Mouse (Mus musculus): ENCODE data around the gene Arpc2.

Gene Arpc2

DNA sequence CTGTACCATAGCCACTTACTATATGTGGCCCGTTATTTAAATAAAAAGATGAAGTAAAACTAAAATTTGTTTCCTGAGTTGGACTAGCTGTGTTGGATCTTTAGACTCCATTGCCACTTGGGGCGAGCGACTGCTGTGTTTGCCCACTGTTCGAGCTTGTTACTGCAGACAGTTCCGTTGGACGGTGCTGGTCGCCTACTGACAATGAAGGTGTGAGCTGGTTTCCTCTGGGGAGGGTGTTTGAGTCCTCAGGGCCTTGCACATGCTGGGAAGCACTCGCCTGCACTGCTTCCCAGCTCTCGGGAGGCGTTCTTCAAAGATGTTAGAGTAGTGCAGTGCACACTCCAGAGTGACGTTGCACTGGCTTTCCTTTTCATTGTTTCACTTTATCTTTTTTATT, 3.7 kb downstream of the Arpc2 start:
- no peak for DNase-seq

DNA sequence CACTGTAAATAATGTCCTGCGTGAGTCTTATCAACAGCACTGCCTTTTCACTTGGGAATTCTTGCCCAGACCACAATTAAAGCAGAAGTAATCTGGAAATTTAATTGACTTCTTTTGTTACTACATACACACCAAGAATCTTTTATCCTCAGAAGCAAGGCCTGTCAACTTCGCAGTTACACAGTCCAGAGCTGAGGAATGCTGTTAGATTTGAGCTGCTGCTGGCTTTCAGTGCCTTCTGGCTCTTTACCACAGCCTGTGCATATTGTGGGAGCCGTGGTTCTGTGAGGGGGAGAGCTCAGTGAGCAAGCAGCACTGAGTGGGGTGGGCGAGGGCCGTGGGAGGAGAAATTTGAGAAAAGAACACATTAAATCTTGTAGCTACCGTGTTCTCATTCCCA, 4.4 kb downstream of the Arpc2 start:
- DNase-seq: no peak

DNA sequence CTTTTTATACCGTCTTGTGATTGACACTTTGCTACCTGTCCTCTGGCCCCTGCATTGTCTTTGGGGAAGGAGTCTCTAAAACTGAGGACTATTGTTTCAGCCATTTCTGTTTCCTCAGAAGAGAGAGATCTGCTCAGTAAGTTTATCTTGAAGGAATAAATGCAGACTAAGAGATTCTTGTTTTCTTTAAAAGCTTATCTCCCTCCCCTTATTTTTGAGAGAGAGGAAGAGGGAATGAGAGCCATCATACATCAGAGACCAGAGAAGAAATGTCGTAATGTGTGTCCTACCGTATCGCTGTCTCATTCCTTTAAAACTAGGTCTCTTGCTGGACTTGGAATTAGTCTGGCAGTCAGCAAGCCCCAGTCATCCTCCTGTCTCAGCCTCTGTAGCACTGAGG, 4.9 kb downstream of the Arpc2 start:
- no peak for DNase-seq

DNA sequence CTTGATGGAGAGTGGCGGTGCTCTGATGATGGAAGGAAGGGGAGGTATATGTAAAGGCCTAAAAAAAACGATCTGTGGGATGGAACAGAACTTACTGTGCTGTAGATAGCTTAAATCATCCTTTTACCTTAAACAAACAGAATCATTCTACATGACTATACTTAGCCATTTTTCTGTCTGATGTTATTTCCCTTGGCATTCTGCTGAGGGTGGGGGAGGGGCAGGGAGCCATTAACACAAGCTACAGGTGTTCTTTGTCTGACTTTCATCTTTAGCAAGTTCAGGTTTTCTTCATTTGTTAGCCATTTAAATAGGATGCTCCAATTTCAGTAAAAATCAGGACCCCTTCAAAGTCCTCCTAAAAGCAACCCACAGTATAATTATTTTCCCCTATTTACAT, 9.6 kb downstream of the Arpc2 start:
- DNase-seq: no peak

DNA sequence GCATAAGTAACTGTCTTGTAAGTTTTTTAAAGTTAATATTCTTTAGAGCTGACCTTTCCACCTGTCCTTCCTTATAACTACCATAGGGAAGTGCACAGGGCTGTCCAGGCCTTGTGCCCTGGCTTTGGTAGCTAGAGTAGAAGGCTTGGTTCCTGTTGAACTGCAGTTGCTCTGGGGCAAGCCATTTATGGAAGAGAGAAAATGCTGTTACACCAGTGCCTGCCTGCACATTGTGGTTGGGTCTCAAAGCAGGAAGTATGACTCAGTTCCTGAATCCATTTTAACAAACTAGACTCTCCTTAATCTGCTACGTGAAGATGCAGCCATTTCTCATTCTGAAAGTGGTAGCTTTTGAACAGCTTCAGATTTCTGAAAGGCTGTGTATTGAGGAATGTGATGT, 12.9 kb downstream of the Arpc2 start:
- peak; percentile 83 for DNase-seq

DNA sequence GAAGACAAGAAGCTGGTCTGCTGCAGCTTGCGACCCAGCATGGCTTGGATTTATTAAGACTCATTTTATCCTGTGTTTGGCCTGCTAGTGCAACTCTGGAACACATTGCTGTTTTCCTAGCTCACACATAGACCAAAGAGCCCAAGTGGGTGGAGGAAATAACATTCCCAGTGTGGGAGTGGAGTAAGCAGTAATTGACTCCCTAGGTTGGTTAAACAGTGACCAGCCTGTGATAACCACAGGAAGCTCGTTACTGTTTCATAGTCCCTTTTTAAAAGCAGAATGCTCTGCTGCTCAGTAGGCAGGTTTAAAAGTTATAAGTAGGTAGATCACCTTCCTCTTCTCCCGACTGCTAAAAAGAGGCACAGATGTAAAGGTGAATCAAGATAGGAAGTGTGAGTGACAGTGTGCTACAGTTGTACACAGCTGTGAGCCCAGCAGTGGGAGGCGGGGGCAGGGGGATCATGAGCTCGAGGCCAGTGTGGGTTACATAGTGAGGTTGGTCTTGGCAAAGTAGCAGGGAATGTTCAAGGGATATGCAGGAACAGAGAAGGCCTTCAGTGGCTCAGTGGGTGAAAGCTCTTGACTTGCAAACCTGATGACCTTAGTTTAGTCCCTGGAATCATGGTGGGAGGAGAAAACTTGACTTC, 13.6 kb downstream of the Arpc2 start:
- peak; percentile 54 for DNase-seq

DNA sequence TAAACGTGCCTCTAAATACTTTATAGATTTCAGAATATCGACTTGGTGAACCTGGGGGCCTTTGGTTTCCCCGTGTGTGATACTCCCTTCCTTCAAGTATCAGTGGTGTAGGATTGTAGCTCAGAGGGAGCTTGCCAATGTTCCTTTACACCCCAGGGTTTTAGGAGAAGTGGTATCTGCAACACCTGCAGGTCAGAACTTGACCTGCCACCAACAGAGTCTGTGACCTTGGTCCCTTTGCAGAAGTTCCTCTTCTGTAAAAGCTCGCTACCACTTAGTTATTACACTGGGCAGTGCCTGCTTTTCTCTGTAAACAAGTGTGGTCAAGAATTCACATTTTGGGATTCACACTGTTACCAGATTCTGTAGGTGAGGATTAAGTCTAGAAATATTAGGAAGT, 14.2 kb downstream of the Arpc2 start:
- no peak for DNase-seq

DNA sequence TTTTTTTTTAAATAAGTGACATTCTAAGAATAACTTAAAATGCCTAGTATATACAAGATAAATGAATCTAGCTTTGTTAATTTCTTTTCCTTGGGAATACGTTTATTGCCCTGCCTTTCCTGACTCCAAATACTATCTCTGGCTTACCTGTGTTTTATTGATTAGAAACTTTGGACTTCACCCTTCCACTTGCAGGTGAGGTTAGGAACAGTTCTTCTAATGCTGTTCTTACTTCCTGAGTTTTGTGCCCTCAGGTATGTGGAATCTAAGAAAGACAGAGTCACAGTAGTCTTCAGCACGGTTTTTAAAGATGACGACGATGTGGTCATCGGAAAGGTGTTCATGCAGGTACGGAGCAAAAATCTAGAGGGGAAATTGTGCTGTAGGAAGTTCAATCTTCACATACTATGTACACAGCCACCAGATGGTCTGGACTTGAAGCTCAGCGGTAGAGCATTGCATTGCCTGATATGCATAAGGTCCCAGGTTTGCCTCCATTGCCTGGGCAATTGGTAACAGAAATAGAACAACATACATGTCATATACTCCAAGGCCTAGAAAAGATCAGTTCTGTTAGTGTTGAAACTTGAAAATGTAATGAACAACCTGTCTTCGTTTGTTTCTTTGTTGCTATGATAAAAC, 19.9 kb downstream of the Arpc2 start:
- no peak for DNase-seq

DNA sequence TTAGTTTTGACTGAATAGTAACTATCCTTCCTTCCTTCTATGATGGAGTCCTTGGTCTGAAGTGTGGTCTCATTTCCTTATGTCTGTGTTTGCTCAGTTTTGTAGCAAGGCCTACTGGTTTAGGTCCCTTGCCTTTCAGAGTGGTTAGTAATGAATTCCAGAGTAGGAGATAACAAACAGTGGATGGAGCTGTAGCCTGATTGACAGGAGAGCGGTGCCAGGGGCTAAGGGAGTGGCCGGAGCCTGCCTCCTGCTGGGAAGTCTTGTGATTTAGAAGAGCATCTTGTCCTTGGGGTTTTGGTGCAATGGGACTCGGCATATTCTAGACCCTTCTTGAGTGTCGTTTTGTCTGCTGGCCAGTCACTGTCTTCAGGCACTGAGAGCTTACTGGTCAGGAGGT, 20.9 kb downstream of the Arpc2 start:
- no peak for DNase-seq

DNA sequence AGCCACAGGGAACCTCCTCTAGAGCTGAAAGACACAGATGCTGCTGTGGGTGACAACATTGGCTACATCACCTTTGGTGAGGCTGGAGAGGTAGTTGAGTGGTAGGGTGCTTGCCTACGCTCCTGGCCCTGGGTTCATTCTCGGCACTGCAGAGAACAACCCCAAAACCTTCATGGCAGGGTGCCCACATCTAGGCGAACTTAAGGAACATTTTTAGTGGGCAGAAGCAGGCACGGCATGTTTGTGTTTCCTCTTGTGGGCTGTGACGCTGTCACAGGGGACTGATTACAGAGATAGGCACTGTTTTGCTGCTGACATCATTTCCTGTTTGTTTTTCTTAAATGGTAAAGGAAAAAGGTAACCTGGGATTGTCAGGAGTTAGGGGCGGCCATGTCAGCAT, 26.6 kb downstream of the Arpc2 start:
- no peak for DNase-seq

DNA sequence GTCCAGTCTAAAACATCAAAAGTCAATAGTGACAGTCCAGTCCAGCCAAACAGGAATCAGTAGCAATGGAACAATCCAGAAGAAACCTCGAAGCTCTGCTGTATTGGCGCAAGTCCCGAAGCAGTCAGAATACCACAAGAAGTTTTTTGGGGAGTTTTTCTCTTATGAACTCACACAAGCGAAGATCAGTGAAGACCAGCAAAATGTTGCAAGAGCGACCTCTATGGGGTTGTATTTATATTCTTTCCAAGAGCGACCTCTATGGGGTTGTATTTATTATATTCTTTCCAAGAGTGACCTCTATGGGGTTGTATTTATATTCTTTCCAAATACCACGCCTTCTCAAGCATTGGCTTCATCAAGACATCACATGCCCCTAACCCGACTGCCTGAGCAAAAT, 32.9 kb downstream of the Arpc2 start:
- no peak for DNase-seq

DNA sequence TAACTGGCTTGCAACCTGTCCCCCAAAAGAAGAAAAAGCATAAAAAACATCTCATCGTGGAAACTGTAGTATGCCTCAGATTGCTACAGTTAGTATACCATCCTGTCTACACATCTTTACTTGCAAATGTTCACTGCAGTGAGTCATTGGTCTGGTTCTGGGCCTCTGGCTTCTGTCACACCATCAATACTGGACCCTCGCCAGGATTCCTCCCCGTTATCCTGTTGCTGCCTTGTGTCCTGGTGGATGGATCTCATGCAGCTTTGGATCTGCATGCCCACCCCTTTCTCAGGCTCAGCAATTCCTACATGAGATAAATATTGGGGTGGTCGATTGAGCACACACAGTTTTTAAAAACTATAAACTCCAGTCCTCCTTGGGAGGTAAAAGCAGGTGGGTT, 35.8 kb downstream of the Arpc2 start:
- DNase-seq: no peak

DNA sequence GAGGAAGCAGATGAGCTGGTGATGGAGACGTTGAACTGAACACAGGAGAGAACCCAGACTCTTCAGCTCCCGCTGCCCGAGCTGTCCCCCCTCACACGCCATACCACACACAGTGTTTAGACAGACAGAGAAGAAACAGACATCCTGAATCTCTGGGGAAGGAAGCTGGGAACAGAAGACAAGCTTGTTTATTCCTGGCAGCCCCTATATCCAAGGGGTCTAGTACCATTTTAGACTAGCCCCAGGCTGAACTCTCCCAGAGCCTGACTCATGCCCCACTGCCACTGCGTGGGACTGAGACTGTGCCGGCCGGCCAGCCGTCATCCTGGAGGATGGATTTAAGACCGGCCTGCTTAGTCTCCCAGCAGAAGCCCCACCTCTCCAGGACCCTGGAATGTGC, 39.1 kb downstream of the Arpc2 start:
- no peak for DNase-seq

DNA sequence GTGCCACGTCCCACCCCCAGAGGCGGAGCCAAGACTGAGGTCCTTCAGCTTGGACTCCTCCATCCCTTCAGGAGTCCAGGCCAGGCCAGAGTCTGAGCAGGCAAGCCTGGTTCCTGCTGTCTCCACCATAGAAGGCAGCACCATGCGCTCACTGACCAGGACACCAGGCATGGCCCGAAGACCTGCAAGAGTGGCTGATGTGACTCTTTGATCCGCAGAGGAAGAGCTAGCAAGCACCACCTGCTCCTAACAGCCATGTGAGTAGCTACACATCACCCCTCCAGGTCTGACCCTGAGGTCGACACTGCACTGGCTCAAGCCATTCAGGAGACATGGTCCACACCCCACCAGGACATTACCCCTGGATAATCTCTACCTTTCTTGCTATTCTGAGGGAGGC, 41.2 kb downstream of the Arpc2 start:
- DNase-seq: no peak

DNA sequence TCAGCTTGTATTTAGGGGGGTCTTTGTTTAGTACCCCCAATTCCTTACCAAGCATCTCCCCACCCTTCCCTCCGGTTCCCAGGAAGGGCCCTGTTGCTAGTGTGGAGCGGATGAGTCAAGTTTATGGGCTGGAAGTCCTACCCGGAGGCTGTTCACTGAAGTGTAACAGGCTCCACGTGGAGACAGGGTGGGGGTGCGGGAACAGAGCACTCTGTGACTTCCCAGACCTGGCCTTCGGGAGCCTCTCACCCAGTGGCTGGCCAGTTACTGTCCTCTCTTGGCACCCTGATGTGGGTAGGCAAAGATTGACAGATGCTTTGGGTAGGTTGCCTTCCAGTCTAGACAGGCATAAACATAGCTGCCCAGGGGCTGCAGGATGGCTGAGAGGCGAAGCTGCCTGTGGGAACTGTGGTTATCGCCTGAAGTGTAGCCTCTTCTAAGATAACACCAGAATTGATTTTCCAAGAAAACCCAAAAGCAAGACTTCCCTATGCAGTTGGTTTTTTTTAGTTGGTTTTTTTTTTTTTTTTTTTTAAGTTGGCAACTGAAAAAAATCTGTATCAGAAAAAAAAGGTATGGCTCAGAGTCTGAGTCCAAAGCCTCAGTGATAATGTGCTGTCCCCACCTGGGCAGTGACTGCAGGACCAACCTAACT, 42.1 kb downstream of the Arpc2 start:
- DNase-seq: no peak

DNA sequence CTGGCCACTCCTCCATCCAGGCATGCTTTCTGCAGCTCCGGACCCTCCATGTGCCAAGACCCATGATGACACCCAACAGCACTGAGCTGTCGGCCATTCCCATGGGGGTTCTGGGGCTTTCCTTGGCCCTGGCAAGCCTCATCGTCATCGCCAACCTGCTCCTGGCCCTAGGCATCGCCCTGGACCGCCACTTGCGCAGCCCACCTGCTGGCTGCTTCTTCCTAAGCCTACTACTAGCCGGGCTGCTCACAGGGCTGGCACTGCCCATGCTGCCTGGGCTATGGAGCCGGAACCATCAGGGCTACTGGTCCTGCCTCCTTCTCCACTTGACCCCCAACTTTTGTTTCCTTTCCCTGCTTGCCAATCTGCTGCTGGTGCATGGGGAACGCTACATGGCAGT, 42.7 kb downstream of the Arpc2 start, which contains the start of gene Gpbar1:
Gene Gpbar1 (plus strand): TSS at position 13 of the 400 bp plus-strand sequence.
- DNase-seq: no peak

DNA sequence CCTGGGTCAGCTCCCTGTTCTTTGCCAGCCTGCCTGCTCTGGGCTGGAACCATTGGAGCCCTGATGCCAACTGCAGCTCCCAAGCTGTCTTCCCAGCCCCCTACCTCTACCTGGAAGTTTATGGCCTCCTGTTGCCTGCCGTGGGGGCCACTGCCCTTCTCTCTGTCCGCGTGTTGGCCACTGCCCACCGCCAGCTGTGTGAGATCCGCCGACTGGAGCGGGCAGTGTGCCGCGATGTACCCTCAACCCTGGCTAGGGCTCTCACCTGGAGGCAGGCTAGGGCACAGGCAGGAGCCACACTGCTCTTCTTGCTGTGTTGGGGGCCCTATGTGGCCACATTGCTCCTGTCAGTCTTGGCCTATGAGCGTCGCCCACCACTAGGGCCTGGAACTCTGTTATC, 43.1 kb downstream of the Arpc2 start:
- DNase-seq: no peak

DNA sequence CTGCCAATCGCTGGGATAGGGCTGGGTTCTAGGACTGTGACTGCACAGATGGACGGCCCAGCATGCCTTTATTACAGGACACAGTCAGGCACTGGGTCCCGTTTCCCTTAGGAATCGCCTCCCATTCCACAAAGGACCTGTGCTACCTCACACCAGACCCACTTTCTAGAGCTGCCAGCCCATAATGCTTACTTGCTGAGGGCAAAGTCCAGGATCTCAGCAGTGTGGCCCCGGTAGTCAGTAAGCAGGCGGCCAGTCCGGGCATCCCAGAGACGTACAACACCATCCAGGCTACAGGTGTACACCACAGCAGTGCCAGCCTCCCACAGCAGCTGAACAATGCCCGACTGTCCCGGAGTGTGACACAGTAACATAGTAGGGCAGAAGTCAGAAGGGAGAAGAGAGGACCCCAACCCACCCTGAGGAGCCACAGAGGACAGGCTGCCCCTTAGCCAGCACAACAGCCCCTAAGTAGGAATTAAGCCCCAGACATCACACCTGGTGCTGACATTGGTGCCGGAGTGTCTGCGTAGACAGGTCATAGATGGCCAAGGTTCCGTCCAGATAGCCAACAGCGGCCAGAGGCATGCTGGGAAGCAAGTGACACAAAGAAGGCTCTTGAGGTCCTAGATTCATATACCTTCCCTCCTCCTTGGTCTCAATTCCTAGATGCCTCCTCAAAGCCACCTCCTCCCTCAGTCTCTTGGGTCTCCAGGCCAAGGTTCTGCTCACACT, 44.9 kb downstream of the Arpc2 start:
- no peak for DNase-seq

DNA sequence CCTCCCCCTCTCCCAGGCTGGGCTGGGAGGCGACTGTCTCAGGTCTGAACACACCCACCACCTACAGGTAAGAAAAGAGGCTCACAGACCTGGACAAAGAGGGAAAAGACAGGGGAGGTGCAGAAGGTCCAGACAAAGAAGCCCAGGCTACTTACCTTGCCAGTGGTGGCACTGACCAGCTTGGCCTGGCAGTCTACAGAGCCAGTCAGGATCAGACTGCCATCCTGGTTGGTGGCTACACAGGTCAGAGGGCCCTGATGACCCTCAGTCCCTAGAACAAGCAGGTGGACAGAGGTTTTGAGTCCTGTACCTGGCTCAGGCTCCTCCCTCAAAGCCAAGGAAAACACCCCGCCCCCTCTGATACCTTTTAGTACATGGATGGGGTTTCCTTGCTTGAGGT, 45.5 kb downstream of the Arpc2 start:
- DNase-seq: no peak

DNA sequence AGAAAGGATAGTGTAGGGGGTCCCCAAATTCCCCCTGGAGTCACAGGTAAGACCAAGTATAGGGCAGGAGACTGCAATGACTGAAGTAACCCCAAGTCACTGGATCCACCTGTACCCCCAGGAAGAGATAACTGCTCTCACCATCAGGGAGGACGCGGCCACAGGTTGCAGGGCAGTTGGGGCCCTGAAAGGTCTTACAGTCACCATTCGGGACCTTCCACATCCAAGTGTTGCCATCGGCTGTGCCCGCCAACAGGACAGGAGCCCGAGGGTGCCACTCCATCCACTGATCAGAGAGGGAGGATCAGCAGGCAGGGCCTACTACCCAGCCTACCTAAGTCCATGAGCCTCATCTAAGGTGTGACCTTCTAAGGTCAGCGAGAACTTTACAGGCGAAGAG, 46.0 kb downstream of the Arpc2 start:
- DNase-seq: no peak

DNA sequence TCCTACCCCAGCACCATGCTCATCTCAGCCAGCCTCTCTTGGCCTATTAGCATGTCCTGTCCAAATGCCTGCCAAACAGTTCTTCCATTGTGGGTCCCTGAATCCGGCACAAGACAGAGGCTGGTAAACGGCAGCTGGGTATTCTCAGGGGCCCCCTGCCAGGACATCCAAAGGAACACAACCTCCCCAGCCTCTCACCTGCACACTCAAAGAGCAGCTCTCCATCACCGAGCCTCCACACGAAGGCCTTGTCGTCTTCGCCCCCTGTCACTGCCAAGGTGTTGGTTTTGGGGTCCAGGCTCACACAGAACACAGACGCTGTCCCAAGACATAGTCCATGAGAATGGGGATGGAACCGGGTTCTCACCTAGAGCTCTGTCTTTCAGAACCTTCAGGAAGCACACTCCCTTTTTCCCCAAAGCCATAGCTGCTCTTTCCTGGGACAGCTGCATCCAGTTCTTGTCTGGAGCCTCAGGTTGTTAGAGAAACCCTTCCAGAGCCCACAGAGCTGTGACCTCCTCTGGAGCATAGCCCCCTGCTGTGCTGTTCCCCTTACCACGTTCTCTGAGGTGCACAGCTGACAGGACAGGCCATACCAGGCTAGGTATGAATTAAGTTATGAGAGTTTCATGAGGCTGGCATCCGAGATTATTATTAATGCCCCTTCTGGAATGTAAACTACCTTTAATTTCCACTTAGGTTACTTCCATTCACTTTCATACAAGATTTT, 47.2 kb downstream of the Arpc2 start:
- DNase-seq: no peak

DNA sequence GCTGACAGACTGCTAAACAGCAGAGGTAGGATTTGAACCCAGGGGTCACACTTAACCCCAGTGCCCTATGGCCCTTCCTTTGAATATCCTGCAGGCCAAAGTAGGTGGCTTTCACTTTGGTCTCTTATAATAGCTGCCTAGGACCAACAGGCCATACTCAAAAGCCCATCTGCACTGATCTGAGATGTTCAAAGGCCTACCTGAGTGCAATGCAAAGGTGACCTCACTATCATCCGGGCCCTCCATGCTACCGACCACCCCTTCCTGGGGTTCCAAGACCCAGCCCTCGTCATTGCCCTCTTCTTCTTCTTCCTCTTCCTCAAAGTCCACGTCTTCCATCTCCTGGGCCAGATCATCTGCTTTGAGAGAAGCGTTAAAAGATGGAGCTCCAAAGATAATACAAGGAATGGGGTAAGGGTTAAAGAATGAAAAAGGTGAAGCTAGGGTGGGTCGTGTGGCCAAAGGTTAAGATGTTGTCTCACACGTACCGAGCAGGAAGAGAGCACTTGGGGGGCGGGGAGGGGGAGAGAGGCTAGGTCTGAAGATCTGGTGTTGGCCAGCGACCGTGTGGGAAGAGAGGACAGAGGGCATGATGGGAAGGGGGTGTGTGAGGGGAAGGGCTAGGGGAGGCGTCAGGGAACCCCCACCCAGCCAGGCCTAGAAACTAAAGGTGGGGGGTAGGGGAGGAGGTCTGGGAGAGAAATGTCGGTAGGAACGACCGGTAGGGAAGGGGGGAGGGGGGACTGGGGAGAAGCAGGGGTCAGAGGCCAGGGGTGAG, 48.0 kb downstream of the Arpc2 start:
- DNase-seq: peak; percentile 68

Measured in lung, postnatal 36 days (tissue).